Mouse (Mus musculus): Measurements from ENCODE around the gene Gsta4. TPM values are rescaled to one million over a fixed set of nuclear protein-coding genes. Genes with fewer than 3 reads are reported as not detected.

The Gsta4 gene
- polyA plus RNA-seq, 1 experiment from 2014 or later, result 784 TPM

DNA sequence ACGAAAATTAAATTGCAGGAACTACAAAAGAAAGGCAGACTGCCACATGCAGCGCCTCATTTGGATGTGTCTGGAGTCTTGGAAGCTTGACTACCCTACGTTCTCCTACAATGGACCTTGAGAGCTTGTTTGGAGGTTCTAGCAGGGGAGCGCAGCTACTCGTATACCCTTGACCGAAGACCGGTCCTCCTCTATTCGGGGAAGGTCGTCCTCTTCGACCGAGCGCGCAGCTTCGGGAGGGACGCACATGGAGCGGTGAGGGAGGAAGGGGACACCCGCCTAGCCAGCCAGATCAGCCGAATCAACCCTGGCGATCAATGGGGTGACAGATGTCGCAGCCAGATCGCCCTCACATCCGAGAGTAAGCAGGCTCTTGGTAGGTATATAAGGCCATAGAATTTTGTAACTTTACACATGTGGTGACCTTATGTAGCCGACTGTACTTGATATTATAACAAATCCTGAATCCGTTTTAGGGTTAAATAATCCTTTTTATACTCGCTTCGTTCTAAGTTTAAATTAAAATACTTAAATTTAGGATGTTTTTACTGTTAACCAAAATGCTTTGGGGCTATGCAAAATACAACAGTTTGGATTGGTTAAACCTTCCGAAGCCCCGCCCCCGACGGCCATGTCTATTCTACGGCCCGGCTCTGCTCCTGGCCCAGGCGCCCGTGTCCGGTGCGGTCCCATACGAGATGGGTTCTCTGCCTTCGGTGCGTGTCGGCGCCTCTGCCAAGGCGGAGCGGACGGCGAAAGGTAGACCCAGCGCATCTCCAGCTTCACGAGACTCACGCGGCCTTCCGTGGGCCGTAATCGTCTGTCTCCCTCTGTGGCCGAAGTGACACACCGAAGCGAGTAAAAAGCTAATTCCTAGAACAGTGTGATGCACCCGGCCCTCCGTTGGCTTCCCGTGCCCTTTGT is 7.0 kb upstream of the Gsta4 start:
- H3K27ac ChIP-seq (ENCODE audit: low read length), result peak overlapping the region; percentile 98
- WGBS, result under 1% methylated on average over 48 of the region's 58 CpGs
- no peaks in the 10 kb centered on the region for H3K9me3 ChIP-seq (replicated peaks; ENCODE audit: control insufficient read depth, low read length)
- no peaks in the 10 kb centered on the region for H3K27me3 ChIP-seq (ENCODE audit: control insufficient read depth, insufficient read depth, low read length)
- H3K4me2 ChIP-seq (ENCODE audit: low read depth, low read length), result peak overlapping the region; percentile 53
- H3K9ac ChIP-seq (ENCODE audit: low read length), result peak overlapping the region; percentile 84
- peak; percentile 98 for ATAC-seq (ENCODE audit: insufficient read depth, low FRiP score)
- peaks cover 11% of the 10 kb centered on the region for H3K4me1 ChIP-seq (ENCODE audit: control insufficient read depth, insufficient read depth, low read length)
- H3K36me3 ChIP-seq (ENCODE audit: control insufficient read depth, insufficient read depth, low read length), result no peaks in the 10 kb centered on the region
- peak overlapping the region; percentile 65 for H3K4me3 ChIP-seq (replicated peaks; ENCODE audit: low read length)

DNA sequence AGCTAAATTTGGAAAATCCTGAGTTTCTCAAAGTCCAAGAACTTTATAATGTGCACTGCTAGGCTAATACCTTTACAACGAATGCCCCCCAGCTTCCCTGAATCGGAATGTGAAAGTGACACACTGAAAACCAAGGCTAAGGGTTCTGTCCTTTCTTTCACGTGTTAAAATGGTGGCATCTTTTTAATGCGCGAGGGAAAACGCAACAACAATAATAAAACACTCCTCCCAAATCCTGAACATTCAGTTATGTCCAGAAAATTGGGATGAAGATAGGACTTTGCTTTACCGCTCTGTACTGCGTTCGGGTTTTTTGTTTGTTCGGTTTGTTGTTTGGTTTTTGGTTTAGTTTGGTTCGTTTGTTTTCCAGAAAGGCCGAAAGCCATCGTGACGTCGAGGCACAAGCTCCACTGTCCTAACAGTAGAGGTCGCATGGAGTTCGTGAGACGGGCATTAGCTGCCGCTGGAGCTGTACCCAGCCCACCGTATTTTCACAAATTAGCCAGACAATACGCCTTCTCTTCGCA is 6.3 kb upstream of the Gsta4 start:
- Histone ChIP-seq H3K9ac (ENCODE audit: low read length) (peak overlapping the region; percentile 84), H3K4me1 (ENCODE audit: control insufficient read depth, insufficient read depth, low read length) (peaks cover 11% of the 10 kb centered on the region), H3K27me3 (ENCODE audit: control insufficient read depth, insufficient read depth, low read length) (no peaks in the 10 kb centered on the region), H3K4me2 (ENCODE audit: low read depth, low read length) (peak overlapping the region; percentile 53), H3K9me3 (replicated peaks; ENCODE audit: control insufficient read depth, low read length) (no peaks in the 10 kb centered on the region), H3K36me3 (ENCODE audit: control insufficient read depth, insufficient read depth, low read length) (no peaks in the 10 kb centered on the region), H3K4me3 (replicated peaks; ENCODE audit: low read length) (peak overlapping the region; percentile 65), H3K27ac (ENCODE audit: low read length) (peak overlapping the region; percentile 98)
- 2% methylated on average over 22 of the region's 22 CpGs for WGBS
- peak; percentile 72 for ATAC-seq (ENCODE audit: insufficient read depth, low FRiP score)

DNA sequence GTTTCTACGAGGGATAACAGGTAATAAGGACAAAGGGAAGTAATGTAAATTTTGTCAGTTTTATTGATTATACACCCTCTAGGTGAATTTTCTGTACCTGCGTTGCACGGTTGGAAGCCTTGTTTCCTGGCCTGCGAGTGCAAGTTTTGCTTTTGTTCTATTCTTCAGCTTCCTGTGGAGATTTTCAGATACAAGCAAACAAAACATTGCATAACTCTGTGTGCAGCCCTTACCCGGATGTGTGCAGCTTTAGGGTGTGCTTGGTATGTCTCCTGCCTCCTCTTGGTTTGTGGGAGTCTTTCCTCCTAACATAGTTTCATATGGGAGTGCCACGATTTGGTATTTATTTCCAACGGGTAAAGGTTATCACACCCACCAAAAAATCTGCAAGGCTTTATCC is 5.7 kb upstream of the Gsta4 start:
- Histone ChIP-seq H3K27ac (ENCODE audit: low read length) (peak overlapping the region; percentile 98), H3K4me1 (ENCODE audit: control insufficient read depth, insufficient read depth, low read length) (peaks cover 11% of the 10 kb centered on the region), H3K36me3 (ENCODE audit: control insufficient read depth, insufficient read depth, low read length) (no peaks in the 10 kb centered on the region), H3K9ac (ENCODE audit: low read length) (peak overlapping the region; percentile 84), H3K9me3 (replicated peaks; ENCODE audit: control insufficient read depth, low read length) (no peaks in the 10 kb centered on the region), H3K4me3 (replicated peaks; ENCODE audit: low read length) (peak overlapping the region; percentile 65), H3K4me2 (ENCODE audit: low read depth, low read length) (peak overlapping the region; percentile 53), H3K27me3 (ENCODE audit: control insufficient read depth, insufficient read depth, low read length) (no peaks in the 10 kb centered on the region)
- 12% methylated on average over 7 of the region's 7 CpGs for WGBS
- ATAC-seq (ENCODE audit: insufficient read depth, low FRiP score), result peak; percentile 26; the same call in 1 of the 2 replicates

DNA sequence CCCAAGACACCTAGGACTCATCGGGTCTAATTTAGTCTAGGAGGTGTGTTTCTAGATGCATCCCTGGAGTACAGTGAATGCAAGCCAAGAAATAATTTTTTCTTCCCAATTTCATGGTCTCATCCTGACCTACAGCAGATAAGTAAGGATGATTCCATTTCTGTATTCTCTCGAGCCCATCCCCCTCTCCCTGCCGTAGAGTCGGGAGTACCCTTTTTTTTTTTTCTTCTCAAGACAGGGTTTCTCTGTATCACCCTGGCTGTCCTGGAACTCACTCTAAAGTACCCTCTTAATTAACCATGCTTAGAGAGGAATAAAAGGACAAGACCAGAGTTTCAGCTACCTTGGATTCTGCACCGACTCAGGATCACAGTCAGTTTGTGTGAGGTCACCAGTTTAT is 4.4 kb upstream of the Gsta4 start:
- Histone ChIP-seq H3K4me3 (replicated peaks; ENCODE audit: low read length) (no peak overlapping the region), H3K27me3 (ENCODE audit: control insufficient read depth, insufficient read depth, low read length) (no peaks in the 10 kb centered on the region), H3K36me3 (ENCODE audit: control insufficient read depth, insufficient read depth, low read length) (no peaks in the 10 kb centered on the region), H3K27ac (ENCODE audit: low read length) (peak overlapping the region; percentile 48), H3K9me3 (replicated peaks; ENCODE audit: control insufficient read depth, low read length) (no peaks in the 10 kb centered on the region), H3K4me2 (ENCODE audit: low read depth, low read length) (no peak overlapping the region), H3K9ac (ENCODE audit: low read length) (no peak overlapping the region), H3K4me1 (ENCODE audit: control insufficient read depth, insufficient read depth, low read length) (peaks cover 11% of the 10 kb centered on the region)
- 83% methylated on average over 5 of the region's 5 CpGs for WGBS
- no peak for ATAC-seq (ENCODE audit: insufficient read depth, low FRiP score)

DNA sequence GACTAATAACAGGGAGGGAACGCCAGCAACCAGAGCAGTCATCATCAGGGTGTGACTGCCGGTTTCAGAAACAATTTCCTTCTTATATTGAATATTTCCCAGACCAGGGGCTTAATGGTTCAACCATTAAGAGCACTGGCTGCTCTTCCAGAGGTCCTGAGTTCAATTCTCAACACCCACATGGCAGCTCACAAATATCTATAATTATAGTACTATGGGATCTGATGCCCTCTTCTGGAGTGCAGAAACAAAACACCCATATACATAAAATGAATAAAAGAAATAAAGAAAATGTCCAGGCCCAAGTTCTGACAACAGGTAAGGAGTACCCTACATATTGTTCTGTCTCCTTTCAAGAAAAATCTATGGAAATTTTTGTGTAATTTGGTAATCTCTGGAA is 3.5 kb upstream of the Gsta4 start:
- ATAC-seq (ENCODE audit: insufficient read depth, low FRiP score), result no peak
- WGBS, result 69% methylated on average over 2 of the region's 2 CpGs
- H3K4me3 ChIP-seq (replicated peaks; ENCODE audit: low read length), result no peak overlapping the region

DNA sequence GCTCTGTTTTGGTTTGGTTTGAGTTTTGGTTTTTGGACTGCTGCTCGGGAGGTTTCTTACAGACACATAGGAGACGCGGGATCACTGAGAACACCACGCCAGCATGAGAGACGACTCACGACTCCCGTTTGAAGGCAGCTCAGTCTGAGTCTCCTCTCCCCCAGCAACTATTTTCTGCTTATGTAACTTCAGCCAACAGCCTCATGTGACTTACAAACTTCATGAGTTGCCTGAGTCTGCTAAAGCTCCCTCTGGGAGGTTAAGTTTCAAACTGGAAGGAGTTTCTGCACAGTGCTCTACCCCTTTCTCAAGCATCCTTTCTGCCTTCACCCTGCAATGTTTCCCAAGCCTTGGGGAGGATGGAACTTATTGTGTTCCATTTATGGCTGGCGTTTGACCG is 3.1 kb downstream of the Gsta4 start:
- no peaks in the 10 kb centered on the region for H3K9me3 ChIP-seq (replicated peaks; ENCODE audit: control insufficient read depth, low read length)
- ATAC-seq (ENCODE audit: insufficient read depth, low FRiP score), result no peak
- H3K9ac ChIP-seq (ENCODE audit: low read length), result no peak overlapping the region
- peaks cover 2% of the 10 kb centered on the region; the same call in 1 of the 2 replicates for H3K4me1 ChIP-seq (ENCODE audit: control insufficient read depth, insufficient read depth, low read length)
- H3K27me3 ChIP-seq (ENCODE audit: control insufficient read depth, insufficient read depth, low read length), result no peaks in the 10 kb centered on the region
- no peak overlapping the region for H3K4me2 ChIP-seq (ENCODE audit: low read depth, low read length)
- H3K4me3 ChIP-seq (replicated peaks; ENCODE audit: low read length), result no peak overlapping the region
- 79% methylated on average over 9 of the region's 9 CpGs for WGBS
- no peaks in the 10 kb centered on the region for H3K36me3 ChIP-seq (ENCODE audit: control insufficient read depth, insufficient read depth, low read length)
- H3K27ac ChIP-seq (ENCODE audit: low read length), result no peak overlapping the region

More for the DNA sequence above, 3.5 kb upstream of the Gsta4 start:
- Histone ChIP-seq H3K27me3 (ENCODE audit: control insufficient read depth, insufficient read depth, low read length) (no peaks in the 10 kb centered on the region), H3K9ac (ENCODE audit: low read length) (no peak overlapping the region), H3K27ac (ENCODE audit: low read length) (no peak overlapping the region), H3K4me2 (ENCODE audit: low read depth, low read length) (no peak overlapping the region), H3K36me3 (ENCODE audit: control insufficient read depth, insufficient read depth, low read length) (no peaks in the 10 kb centered on the region), H3K9me3 (replicated peaks; ENCODE audit: control insufficient read depth, low read length) (no peaks in the 10 kb centered on the region), H3K4me1 (ENCODE audit: control insufficient read depth, insufficient read depth, low read length) (peaks cover 11% of the 10 kb centered on the region)

DNA sequence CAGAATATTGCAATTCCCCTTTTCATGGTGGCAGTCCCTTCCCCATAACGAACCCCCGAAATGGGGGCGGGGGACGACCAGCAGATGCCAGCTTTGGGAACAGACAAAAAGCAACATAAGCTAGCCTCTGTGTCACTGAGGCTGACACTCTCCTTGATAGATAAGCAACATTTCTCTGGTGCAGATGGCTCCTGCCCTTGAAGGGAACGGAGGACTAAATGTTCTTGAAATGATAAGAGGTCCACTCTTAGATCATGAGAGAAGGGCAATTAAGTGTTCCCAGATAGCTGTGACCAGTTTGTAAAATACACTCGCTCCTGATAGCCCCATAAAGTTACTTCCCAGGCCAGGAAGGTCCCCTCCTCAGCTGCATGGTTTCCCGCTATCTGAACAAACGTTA is 6.3 kb downstream of the Gsta4 start:
- no peak overlapping the region for H3K4me3 ChIP-seq (replicated peaks; ENCODE audit: low read length)
- no peaks in the 10 kb centered on the region for H3K27me3 ChIP-seq (ENCODE audit: control insufficient read depth, insufficient read depth, low read length)
- no peak overlapping the region for H3K27ac ChIP-seq (ENCODE audit: low read length)
- no peaks in the 10 kb centered on the region for H3K36me3 ChIP-seq (ENCODE audit: control insufficient read depth, insufficient read depth, low read length)
- peaks cover 2% of the 10 kb centered on the region; the same call in 1 of the 2 replicates for H3K4me1 ChIP-seq (ENCODE audit: control insufficient read depth, insufficient read depth, low read length)
- 79% methylated on average over 8 of the region's 8 CpGs for WGBS
- ATAC-seq (ENCODE audit: insufficient read depth, low FRiP score), result no peak
- H3K9ac ChIP-seq (ENCODE audit: low read length), result no peak overlapping the region
- H3K4me2 ChIP-seq (ENCODE audit: low read depth, low read length), result no peak overlapping the region
- H3K9me3 ChIP-seq (replicated peaks; ENCODE audit: control insufficient read depth, low read length), result no peaks in the 10 kb centered on the region

DNA sequence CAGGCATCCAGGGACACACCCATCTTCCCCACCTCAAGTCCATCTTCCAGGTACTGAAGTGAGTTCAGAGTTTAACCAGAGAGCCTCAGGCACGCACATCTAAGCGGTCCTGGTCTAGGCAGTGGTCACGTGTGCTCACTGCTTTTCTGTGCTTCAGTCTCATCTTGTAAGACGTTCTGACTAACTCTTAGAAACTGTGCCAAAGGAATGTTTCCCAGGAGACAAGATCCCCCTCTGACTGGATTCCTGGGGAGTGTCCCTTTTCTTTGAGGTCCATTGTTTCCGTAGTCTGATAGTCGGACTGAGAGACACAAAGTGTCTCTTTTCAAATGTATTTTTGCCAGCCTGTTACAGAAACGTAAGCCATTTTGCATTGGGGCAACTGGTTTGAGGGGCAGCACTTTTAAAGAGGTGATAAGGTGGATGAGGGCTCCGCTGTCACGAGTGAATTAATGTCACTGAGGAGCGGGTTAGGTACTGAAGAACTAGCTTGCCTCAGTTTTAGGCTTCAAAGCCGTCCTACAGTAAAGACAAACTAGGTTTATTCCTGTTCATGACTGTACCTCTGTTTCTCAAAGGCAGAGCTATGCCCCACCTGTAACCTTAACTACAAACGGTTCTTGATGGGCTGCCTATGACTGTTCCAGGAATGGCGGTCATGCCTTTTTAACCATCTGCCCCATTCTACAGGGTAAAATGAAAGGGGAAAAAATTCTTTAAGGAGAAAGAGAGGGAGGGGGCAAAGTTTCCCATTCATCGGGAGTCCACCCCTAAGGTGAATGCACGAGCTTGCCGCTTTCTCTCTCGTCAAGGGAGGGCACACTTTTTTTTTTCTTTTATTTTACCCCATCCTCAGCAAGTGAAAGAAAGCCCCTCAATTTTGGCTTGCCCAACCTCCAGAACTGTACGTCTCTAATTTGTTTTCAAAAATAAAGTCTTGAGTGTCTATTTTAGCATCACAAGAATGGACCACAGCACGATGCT is 8.4 kb downstream of the Gsta4 start:
- Histone ChIP-seq H3K9ac (ENCODE audit: low read length) (peak overlapping the region; percentile 19; the same call in 1 of the 2 replicates), H3K9me3 (replicated peaks; ENCODE audit: control insufficient read depth, low read length) (no peaks in the 10 kb centered on the region), H3K27me3 (ENCODE audit: control insufficient read depth, insufficient read depth, low read length) (no peaks in the 10 kb centered on the region), H3K4me3 (replicated peaks; ENCODE audit: low read length) (peak overlapping the region; percentile 52), H3K4me2 (ENCODE audit: low read depth, low read length) (peak overlapping the region; percentile 55), H3K27ac (ENCODE audit: low read length) (peak overlapping the region; percentile 16; the same call in 1 of the 2 replicates), H3K4me1 (ENCODE audit: control insufficient read depth, insufficient read depth, low read length) (peaks cover 2% of the 10 kb centered on the region; the same call in 1 of the 2 replicates), H3K36me3 (ENCODE audit: control insufficient read depth, insufficient read depth, low read length) (no peaks in the 10 kb centered on the region)
- no peak for ATAC-seq (ENCODE audit: insufficient read depth, low FRiP score)
- 4% methylated on average over 19 of the region's 19 CpGs for WGBS

All from stomach, embryonic 16.5 days (tissue).